Mouse (Mus musculus) kidney, embryonic 14.5 days (tissue): ENCODE data around the gene Gm3149. TPM values are rescaled to one million over a fixed set of nuclear protein-coding genes. Genes with fewer than 3 reads are reported as not detected.
A peak's percentile ranks its signal among the peaks of the same experiment; 100 is the strongest.
"Not testable (repeated sequence)": the region's sequence is repeated elsewhere in the genome, so short reads cannot be mapped to it uniquely, and the experiment has no call there.

Experiments used
- ATAC-seq: fragments of 200-750 bp; cut with Nextera tagmentation; 2 replicates; pipeline ENCODE4 v1.8.0; 2017; ENCODE audit warnings: moderate number of reproducible peaks, mild to moderate bottlenecking, moderate TSS enrichment, moderate library complexity; ENCODE audit not compliant: low FRiP score, low TSS enrichment
- H3K27ac ChIP-seq: fragments of 300-500 bp; sonication (generic); 2 replicates; pipeline ENCODE4 v1.5.1; 2014; ENCODE audit warnings: low read depth, mild to moderate bottlenecking, low read length, moderate library complexity, mixed read lengths
- H3K27me3 ChIP-seq: fragments of 300-500 bp; sonication (generic); 2 replicates; pipeline ENCODE4 v1.6.1; 2014; ENCODE audit warnings: mild to moderate bottlenecking, low read length; ENCODE audit not compliant: control insufficient read depth, insufficient read depth
- H3K36me3 ChIP-seq: fragments of 300-500 bp; sonication (generic); 2 replicates; pipeline ENCODE4 v1.6.1; 2014; ENCODE audit warnings: low read length, mixed read lengths; ENCODE audit not compliant: control insufficient read depth, insufficient read depth
- H3K4me1 ChIP-seq: fragments of 300-500 bp; sonication (generic); 2 replicates; pipeline ENCODE4 v1.6.1; 2014; ENCODE audit warnings: low read length, mixed read lengths; ENCODE audit not compliant: control insufficient read depth, insufficient read depth
- H3K4me2 ChIP-seq: fragments of 300-500 bp; sonication (generic); replicated peaks from 2 replicates; pipeline ENCODE4 v1.6.1; 2014; ENCODE audit warnings: low read depth, mild to moderate bottlenecking, low read length
- H3K4me3 ChIP-seq: fragments of 300-500 bp; sonication (generic); 2 replicates; pipeline ENCODE4 v1.5.1; 2014; ENCODE audit warnings: mild to moderate bottlenecking, low read length
- H3K9ac ChIP-seq: fragments of 300-500 bp; sonication (generic); 2 replicates; pipeline ENCODE4 v1.6.1; 2014; ENCODE audit warnings: low read depth, mild to moderate bottlenecking, low read length, moderate library complexity
- H3K9me3 ChIP-seq: fragments of 300-500 bp; sonication (generic); 2 replicates; pipeline ENCODE4 v1.6.1; 2016; ENCODE audit warnings: low read length; ENCODE audit not compliant: control insufficient read depth
- WGBS: fragments of 180-500 bp; shearing (Covaris S2); extraction: QIAGEN DNeasy Blood & Tissue Kit; methylation state at CpG from one replicate; pipeline ENCODE4 v1.1.7; 2014; 5-methylcytosine and 5-hydroxymethylcytosine counted together
- polyA plus RNA-seq: library from polyadenylated mRNA; unstranded; fragments of >200 nt; fragmentation: Nextera tagmentation; extraction: Ambion mirVana; gene quantifications from 2 replicates; pipeline ENCODE4 v1.2.1, GENCODE M21; 2014

The Gm3149 gene
- not detected in 2 replicates for polyA plus RNA-seq

DNA sequence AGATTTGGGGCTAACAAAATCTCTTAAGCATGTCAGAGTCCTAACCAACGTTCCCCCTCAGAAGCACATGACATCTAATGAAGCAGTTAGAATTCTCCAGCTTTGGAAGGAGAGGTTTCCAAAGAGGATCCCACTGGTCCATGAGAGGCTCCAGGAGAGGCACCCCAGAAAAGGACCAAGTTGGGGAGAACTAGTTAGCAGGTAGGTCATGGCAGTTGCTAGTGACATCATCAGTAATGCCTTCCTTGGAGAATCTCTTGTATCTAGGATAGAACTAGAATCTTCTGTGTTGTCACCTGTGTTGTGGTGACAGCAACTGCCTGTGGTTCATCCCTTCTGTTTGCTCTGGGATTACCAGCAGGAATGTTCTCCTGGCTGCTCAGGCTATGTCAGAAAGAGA, at the start of gene Gm3149:
TSS of gene Gm3149 (plus strand) at position 301 of the 400 bp plus-strand sequence.
- no CpG with 5 or more reads among the region's 1 CpGs for WGBS
- not testable (repeated sequence) for H3K27me3 ChIP-seq, H3K9me3 ChIP-seq, H3K36me3 ChIP-seq, H3K9ac ChIP-seq, H3K27ac ChIP-seq, H3K4me3 ChIP-seq, H3K4me2 ChIP-seq, ATAC-seq, H3K4me1 ChIP-seq

DNA sequence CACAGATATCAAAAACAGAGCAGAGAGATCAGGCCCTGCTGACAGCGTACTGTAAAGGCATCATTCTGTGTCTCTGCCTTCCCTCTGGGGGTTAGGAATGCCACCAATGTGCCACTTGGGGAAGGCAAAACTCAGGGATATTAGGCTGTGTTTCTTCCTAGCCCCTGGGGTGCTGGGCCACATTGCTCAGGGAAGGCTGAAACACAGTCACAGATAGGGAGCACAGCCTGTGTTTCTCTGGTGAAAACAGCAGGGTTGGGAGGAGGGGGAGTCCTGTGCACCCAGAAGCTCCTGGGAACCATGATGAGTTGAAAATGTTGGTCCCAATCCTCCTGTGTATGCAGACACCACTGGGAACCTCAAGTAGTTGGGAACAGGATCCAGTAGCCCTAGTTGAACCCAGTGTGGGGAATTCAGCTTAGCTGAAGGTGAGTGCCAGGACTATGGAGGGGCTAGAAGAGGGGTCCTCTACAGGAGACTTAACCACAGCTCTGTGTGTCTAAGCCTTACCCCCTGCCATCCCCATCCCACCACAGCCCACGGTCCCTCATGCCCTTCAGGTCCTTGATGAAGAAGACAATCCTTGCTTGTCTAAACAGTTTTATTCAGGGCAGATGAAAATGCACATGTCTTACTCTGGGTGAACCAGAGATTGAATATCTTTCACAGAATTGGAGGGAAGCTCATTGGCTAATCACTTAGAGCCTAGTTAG, 47.7 kb upstream of the Gm3149 start:
- H3K27me3 ChIP-seq, H3K9ac ChIP-seq, ATAC-seq, H3K4me3 ChIP-seq, H3K36me3 ChIP-seq, H3K9me3 ChIP-seq, H3K4me1 ChIP-seq, H3K4me2 ChIP-seq, H3K27ac ChIP-seq: not testable (repeated sequence)
- 86% methylated on average over 2 of the region's 2 CpGs for WGBS

DNA sequence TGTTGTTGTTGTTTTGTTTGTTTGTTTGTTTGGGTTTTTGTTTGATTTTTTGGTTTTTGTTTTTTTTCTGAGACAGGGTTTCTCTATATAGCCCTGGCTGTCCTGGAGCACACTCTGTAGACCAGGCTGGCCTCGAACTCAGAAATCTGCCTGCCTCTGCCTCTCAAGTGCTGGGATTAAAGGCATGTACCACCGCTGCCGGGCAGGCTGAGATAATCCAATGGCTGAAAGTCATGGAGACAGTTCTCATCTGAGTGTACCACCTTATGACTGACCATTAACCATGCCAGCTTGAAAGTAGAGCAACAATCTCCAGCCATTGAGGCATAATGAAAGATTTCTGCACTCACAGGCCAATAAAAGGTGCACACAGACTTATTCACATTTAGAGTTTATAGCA, 37.3 kb upstream of the Gm3149 start:
- not testable (repeated sequence) for H3K27ac ChIP-seq, H3K9me3 ChIP-seq, H3K36me3 ChIP-seq, H3K4me3 ChIP-seq, H3K4me1 ChIP-seq, ATAC-seq, H3K9ac ChIP-seq, H3K27me3 ChIP-seq, H3K4me2 ChIP-seq
- 94% methylated on average over 2 of the region's 3 CpGs for WGBS

DNA sequence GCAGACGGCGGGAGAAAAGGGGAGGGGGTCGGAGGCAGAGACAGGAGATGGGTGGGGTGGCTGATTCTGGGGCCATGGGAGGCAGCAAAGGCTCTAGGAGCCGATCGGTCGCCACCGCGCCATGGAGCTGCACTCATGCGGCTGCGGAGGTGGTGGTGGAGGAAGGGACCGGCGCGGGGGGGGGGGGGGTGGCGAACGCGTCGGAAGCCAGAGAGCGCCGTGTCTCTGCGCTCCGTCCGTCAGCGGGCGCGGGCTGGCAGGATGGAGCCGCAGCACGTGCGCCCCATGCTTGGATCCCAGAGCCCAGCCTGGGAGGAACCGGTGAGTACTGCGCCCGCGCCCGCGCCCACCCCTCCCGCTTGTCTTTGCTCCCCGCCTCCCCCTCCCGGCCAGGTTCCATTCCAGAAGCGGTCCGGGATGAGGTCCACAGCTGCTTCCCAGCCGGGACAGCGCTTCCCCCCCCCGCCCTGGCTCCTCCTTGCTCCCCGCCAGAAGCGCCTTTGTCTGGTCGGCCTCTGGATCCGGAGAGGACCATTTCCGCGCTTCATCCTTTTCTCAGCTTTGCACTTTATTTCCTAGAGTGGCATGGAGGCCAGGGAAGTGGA, 17.5 kb downstream of the Gm3149 start, which contains the start of gene 2610042L04Rik:
TSS of gene 2610042L04Rik (plus strand) at position 288 of the 605 bp plus-strand sequence.
- not testable (repeated sequence) for H3K4me1 ChIP-seq, H3K27ac ChIP-seq, ATAC-seq, H3K27me3 ChIP-seq, H3K36me3 ChIP-seq, H3K9me3 ChIP-seq, H3K9ac ChIP-seq
- Histone ChIP-seq H3K4me3 (peak within 1 kb of the TSS; percentile 32), H3K4me2 (peak within 1 kb of the TSS; percentile 55)
- WGBS, result under 1% methylated on average over 26 of the region's 48 CpGs

DNA sequence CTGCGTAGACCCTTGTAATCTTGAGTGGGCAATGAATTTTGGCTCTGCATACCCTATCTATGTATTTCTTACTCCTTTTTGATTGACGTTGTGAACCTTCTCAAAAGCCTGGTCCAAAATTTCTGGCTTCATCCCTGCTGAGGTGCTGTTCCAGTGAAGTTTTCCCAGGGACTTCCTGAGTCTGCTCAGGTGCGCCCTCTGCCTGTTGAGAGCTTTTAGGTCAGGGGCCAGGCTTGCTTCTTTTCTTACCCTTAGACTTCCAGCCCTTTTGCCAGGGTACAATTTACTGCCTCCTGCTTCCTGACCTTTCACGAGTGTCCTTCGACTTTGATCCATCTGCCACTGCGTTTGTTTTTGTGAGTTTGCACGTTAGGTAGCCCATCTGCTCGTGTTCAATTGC, 18.4 kb downstream of the Gm3149 start:
- H3K4me3 ChIP-seq, H3K4me2 ChIP-seq, H3K36me3 ChIP-seq, H3K9me3 ChIP-seq, H3K4me1 ChIP-seq, ATAC-seq, H3K27ac ChIP-seq, H3K9ac ChIP-seq, H3K27me3 ChIP-seq: not testable (repeated sequence)
- under 1% methylated on average over 7 of the region's 8 CpGs for WGBS

DNA sequence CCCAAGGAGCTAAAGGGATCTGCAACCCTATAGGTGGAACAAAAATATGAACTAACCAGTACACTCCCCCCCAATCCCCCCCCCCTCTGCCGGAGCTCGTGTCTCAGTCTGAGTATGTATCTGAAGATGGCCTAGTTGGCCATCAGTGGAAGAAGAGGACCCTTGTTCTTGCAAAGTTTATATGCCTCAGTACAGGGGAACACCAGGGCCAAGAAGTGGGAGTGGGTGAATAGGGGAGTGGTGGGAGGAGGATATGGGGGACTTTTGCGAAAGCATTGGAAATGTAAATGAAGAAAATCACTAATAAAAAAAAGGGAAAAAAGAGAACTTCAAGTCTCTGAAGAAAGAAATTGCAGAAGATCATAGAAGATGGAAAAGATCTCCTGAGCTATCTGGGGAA, 51.9 kb downstream of the Gm3149 start:
- H3K4me1 ChIP-seq, H3K27me3 ChIP-seq, H3K4me2 ChIP-seq, ATAC-seq, H3K4me3 ChIP-seq, H3K9me3 ChIP-seq, H3K36me3 ChIP-seq, H3K9ac ChIP-seq, H3K27ac ChIP-seq: not testable (repeated sequence)
- 91% methylated on average over 3 of the region's 3 CpGs for WGBS

DNA sequence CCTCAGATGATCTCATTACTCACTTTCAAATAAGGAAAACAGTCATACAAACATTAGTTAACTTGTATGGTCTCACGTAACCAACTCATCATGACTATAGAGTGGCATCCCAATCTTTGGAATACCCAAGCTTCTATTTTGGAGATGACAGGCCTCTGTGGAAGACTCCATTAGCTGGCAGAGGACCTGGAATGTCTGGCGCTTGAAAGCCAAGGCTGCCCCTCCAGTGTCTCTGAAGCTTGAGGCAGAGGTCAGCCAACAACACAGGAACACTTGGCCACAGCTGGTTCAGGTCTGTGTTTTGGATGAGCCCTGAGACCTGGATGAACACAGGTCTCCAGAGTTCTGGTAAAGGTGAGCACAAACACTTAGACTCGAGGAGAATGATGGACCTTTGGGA, 52.6 kb downstream of the Gm3149 start:
- H3K27ac ChIP-seq, H3K27me3 ChIP-seq, H3K36me3 ChIP-seq, H3K9me3 ChIP-seq, ATAC-seq, H3K4me1 ChIP-seq, H3K9ac ChIP-seq, H3K4me2 ChIP-seq, H3K4me3 ChIP-seq: not testable (repeated sequence)
- 76% methylated on average over 3 of the region's 3 CpGs for WGBS

Other genes with a start within 250 kb of the Gm3149 start
- gene Gm3115, start 233.2 kb upstream of the Gm3149 start, polyA plus RNA-seq, result not detected in 2 replicates
- 1.0 TPM in 1 of 2 replicates, not detected in the other for gene Gm8108, start 206.8 kb upstream of the Gm3149 start, polyA plus RNA-seq
- gene Gm3127, start 152.3 kb upstream of the Gm3149 start, polyA plus RNA-seq, result not detected in 2 replicates
- gene Gm2974, start 134.7 kb upstream of the Gm3149 start, polyA plus RNA-seq, result 0.57 TPM in 1 of 2 replicates, not detected in the other
- gene Gm3138, start 67.7 kb upstream of the Gm3149 start, polyA plus RNA-seq, result not detected in 2 replicates
- 0.14 TPM in 1 of 2 replicates, not detected in the other for gene 2610042L04Rik, start 17.5 kb downstream of the Gm3149 start, polyA plus RNA-seq
- gene Gm3159, start 80.2 kb downstream of the Gm3149 start, polyA plus RNA-seq, result not detected in 2 replicates
- gene Gm3164, start 98.2 kb downstream of the Gm3149 start, polyA plus RNA-seq, result 0.64 TPM in 1 of 2 replicates, not detected in the other
- not detected in 2 replicates for gene Gm3173, start 113.7 kb downstream of the Gm3149 start, polyA plus RNA-seq
- not detected in 2 replicates for gene Gm3182, start 164.5 kb downstream of the Gm3149 start, polyA plus RNA-seq
- gene Gm3047, start 238.1 kb downstream of the Gm3149 start, polyA plus RNA-seq, result not detected in 2 replicates